Mouse (Mus musculus): ENCODE data around the gene Nmrk2. TPM values are rescaled to one million over a fixed set of nuclear protein-coding genes. Genes with fewer than 3 reads are reported as not detected.

Gene Nmrk2
- polyA plus RNA-seq, 2 experiments, result not detected

GRCm38 (mm10) chr10:81196470-81197065 is 5.3 kb downstream of the Nmrk2 start:
- 60% methylated on average over 11 of the region's 11 CpGs for WGBS (ENCODE audit: insufficient replicate concordance)
- TF ChIP-seq EP300 (IDR thresholded peaks at IDR 0.05; ENCODE audit: low read depth) (no peak), CTCF (IDR thresholded peaks at IDR 0.05; ENCODE audit: low read depth) (no peak)
- Histone ChIP-seq H3K4me2 (ENCODE audit: low read depth) (no peak overlapping the region), H3K27me3 (ENCODE audit: control insufficient read depth, insufficient read depth, low read length) (peaks cover 35% of the 10 kb centered on the region), H3K9me3 (ENCODE audit: control insufficient read depth, low read length) (no peaks in the 10 kb centered on the region), H3K4me3 (ENCODE audit: insufficient read depth in 1 of 2, low read depth in 2 of 2, low read length in 2 of 2) (no peak overlapping the region), H3K27ac (no peak overlapping the region), H3K9ac (replicated peaks) (no peak overlapping the region), H3K4me1 (replicated peaks; ENCODE audit: control insufficient read depth in 2 of 2, insufficient read depth in 2 of 2, low read length in 1 of 2) (peaks cover 0 to 10% of the 10 kb centered on the region in 2 experiments; a peak in 2 of 4 replicates), H3K36me3 (replicated peaks; ENCODE audit: control insufficient read depth, insufficient read depth, low read depth) (no peaks in the 10 kb centered on the region)
- no peak for DNase-seq (ENCODE audit: low read depth in 3 of 3, low spot score in 3 of 3)
- no peak for ATAC-seq (ENCODE audit: insufficient read depth)

- peaks cover 0 to 15% of the 10 kb centered on the region in 2 experiments; a peak in 3 of 4 replicates for H3K4me1 ChIP-seq (replicated peaks; ENCODE audit: control insufficient read depth in 2 of 2, insufficient read depth in 2 of 2, low read length in 1 of 2)
- ATAC-seq (ENCODE audit: insufficient read depth) (no peak), DNase-seq (ENCODE audit: low read depth in 3 of 3, low spot score in 3 of 3) (no peak)
- no peak overlapping the region for H3K27ac ChIP-seq
- WGBS (ENCODE audit: insufficient replicate concordance), result 45% methylated on average over 4 of the region's 4 CpGs
- no peak overlapping the region for H3K9ac ChIP-seq (replicated peaks)
- peaks cover 3% of the 10 kb centered on the region for H3K36me3 ChIP-seq (replicated peaks; ENCODE audit: control insufficient read depth, insufficient read depth, low read depth)
- H3K4me3 ChIP-seq (ENCODE audit: insufficient read depth in 1 of 2, low read depth in 2 of 2, low read length in 2 of 2), result no peak overlapping the region
- peaks cover 35% of the 10 kb centered on the region for H3K27me3 ChIP-seq (ENCODE audit: control insufficient read depth, insufficient read depth, low read length)
- TF ChIP-seq EP300 (IDR thresholded peaks at IDR 0.05; ENCODE audit: low read depth), result no peak
- no peak for TF ChIP-seq CTCF (IDR thresholded peaks at IDR 0.05; ENCODE audit: low read depth)
- no peak overlapping the region for H3K4me2 ChIP-seq (ENCODE audit: low read depth)
- H3K9me3 ChIP-seq (ENCODE audit: control insufficient read depth, low read length), result no peaks in the 10 kb centered on the region
These were observed 6.6 kb downstream of the Nmrk2 start for GRCm38 (mm10) chr10:81195300-81195699.

GRCm38 (mm10) chr10:81193991-81194774 is 7.7 kb downstream of the Nmrk2 start:
- Histone ChIP-seq H3K4me2 (ENCODE audit: low read depth) (peak overlapping the region; percentile 44), H3K9me3 (ENCODE audit: control insufficient read depth, low read length) (no peaks in the 10 kb centered on the region), H3K4me3 (ENCODE audit: insufficient read depth in 1 of 2, low read depth in 2 of 2, low read length in 2 of 2) (no peak overlapping the region; a peak in 1 of 4 replicates), H3K9ac (replicated peaks) (no peak overlapping the region), H3K27me3 (ENCODE audit: control insufficient read depth, insufficient read depth, low read length) (peaks cover 35% of the 10 kb centered on the region), H3K4me1 (replicated peaks; ENCODE audit: control insufficient read depth in 2 of 2, insufficient read depth in 2 of 2, low read length in 1 of 2) (peaks cover 0 to 15% of the 10 kb centered on the region in 2 experiments; a peak in 3 of 4 replicates), H3K36me3 (replicated peaks; ENCODE audit: control insufficient read depth, insufficient read depth, low read depth) (peaks cover 5% of the 10 kb centered on the region), H3K27ac (no peak overlapping the region)
- WGBS (ENCODE audit: insufficient replicate concordance), result 9% methylated on average over 37 of the region's 37 CpGs
- DNase-seq (ENCODE audit: low read depth in 3 of 3, low spot score in 3 of 3) (no peak), ATAC-seq (ENCODE audit: insufficient read depth) (no peak)
- TF ChIP-seq EP300 (IDR thresholded peaks at IDR 0.05; ENCODE audit: low read depth), result no peak

GRCm38 (mm10) chr10:81192968-81193501 is 8.8 kb downstream of the Nmrk2 start:
- Histone ChIP-seq H3K4me1 (replicated peaks; ENCODE audit: control insufficient read depth in 2 of 2, insufficient read depth in 2 of 2, low read length in 1 of 2) (peaks cover 0 to 15% of the 10 kb centered on the region in 2 experiments; a peak in 3 of 4 replicates), H3K9ac (replicated peaks) (peak overlapping the region; percentile 15; the same call in 1 of the 2 replicates), H3K27me3 (ENCODE audit: control insufficient read depth, insufficient read depth, low read length) (peaks cover 35% of the 10 kb centered on the region), H3K4me3 (ENCODE audit: insufficient read depth in 1 of 2, low read depth in 2 of 2, low read length in 2 of 2) (peak overlapping the region; percentile 8 to 55), H3K36me3 (replicated peaks; ENCODE audit: control insufficient read depth, insufficient read depth, low read depth) (peaks cover 5% of the 10 kb centered on the region), H3K9me3 (ENCODE audit: control insufficient read depth, low read length) (no peaks in the 10 kb centered on the region), H3K27ac (no peak overlapping the region), H3K4me2 (ENCODE audit: low read depth) (peak overlapping the region; percentile 72)
- WGBS (ENCODE audit: insufficient replicate concordance), result 4% methylated on average over 19 of the region's 19 CpGs
- ATAC-seq (ENCODE audit: insufficient read depth) (peak; percentile 12), DNase-seq (ENCODE audit: low read depth in 3 of 3, low spot score in 3 of 3) (no peak)
- TF ChIP-seq CTCF (IDR thresholded peaks at IDR 0.05; ENCODE audit: low read depth) (peak; percentile 7; the same call in 1 of the 2 replicates), EP300 (IDR thresholded peaks at IDR 0.05; ENCODE audit: low read depth) (no peak)
